Mouse (Mus musculus) embryonic facial prominence, embryonic 10.5 days (tissue): ENCODE results near the gene Scube1. TPM values are rescaled to one million over a fixed set of nuclear protein-coding genes. Genes with fewer than 3 reads are reported as not detected.

Source experiments
- DNase-seq: peaks from one replicate; pipeline ENCODE4 v3.0.0-alpha.2; 2017; ENCODE audit warnings: low spot score
- H3K27ac ChIP-seq: fragments of 300-500 bp; sonication (generic); replicated peaks from 2 replicates; pipeline ENCODE4 v1.5.1; 2016; ENCODE audit warnings: mild to moderate bottlenecking
- H3K27me3 ChIP-seq: fragments of 300-500 bp; sonication (generic); replicated peaks from 2 replicates; pipeline ENCODE4 v1.6.1; 2016; ENCODE audit warnings: low read depth, mild to moderate bottlenecking; ENCODE audit not compliant: poor library complexity, severe bottlenecking
- H3K36me3 ChIP-seq: fragments of 300-500 bp; sonication (generic); replicated peaks from 2 replicates; pipeline ENCODE4 v1.6.1; 2016; ENCODE audit warnings: mild to moderate bottlenecking, moderate library complexity
- H3K4me1 ChIP-seq: fragments of 300-500 bp; sonication (generic); 2 replicates; pipeline ENCODE4 v1.6.1; 2016
- H3K4me3 ChIP-seq: fragments of 300-500 bp; sonication (generic); 2 replicates; pipeline ENCODE4 v1.5.1; 2016; ENCODE audit warnings: mild to moderate bottlenecking, moderate library complexity
- H3K9me3 ChIP-seq: fragments of 300-500 bp; sonication (generic); 2 replicates; pipeline ENCODE4 v1.6.1; 2016; ENCODE audit warnings: mild to moderate bottlenecking
- WGBS: fragments of 180-500 bp; shearing (Covaris S2); methylation state at CpG from one replicate; pipeline ENCODE4 v1.1.7; 2016; 5-methylcytosine and 5-hydroxymethylcytosine counted together
- polyA plus RNA-seq: library from polyadenylated mRNA; unstranded; fragments of >200 nt; fragmentation: Nextera tagmentation; extraction: Ambion mirVana; gene quantifications from 2 replicates; pipeline ENCODE4 v1.2.1, GENCODE M21; 2016

Gene Scube1
- polyA plus RNA-seq, 1 experiment from 2014 or later, result 52.4 TPM

DNA sequence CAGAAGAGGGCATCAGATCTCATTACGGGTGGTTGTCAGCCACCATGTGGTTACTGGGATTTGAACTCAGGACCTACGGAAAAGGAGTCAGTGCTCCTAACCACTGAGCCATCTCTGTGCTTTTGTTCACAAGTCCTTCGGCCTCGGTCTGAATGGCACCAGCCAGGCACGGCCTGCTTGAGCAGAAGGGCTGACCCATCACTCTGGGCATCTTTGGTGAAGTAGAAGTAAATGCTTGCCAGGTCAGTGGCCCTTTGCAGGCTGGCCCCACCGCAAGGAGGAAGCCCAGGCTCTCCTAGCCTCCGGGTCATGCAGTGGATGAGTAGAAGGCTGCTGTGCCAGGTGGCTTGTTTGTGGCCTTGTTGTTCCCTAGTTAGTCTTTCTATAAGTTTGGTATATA lies 121.4 kb downstream of the Scube1 start:
- WGBS, result 93% methylated on average over 7 of the region's 7 CpGs
- Histone ChIP-seq H3K27me3 (no peaks in the 10 kb centered on the region), H3K4me1 (peaks cover 21% of the 10 kb centered on the region), H3K4me3 (no peak overlapping the region), H3K36me3 (peaks cover 32% of the 10 kb centered on the region), H3K27ac (no peak overlapping the region), H3K9me3 (no peaks in the 10 kb centered on the region)
- DNase-seq, result no peak

DNA sequence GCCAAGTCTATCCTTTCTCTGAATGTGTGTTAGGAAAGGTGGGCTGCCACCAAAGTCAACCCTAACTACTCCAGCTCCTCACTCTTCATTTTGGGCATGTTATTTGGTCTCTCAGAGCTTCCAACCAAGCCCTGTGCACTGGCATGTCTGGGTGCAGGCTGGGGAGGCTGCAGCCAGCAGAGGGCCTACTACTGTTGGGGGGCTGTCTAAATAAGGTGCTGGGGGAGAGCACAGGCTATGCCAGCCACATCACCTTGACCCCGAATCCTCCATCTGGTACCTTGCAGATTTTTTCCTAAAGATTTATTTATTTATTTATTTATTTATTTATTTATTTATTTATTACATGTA lies 121.8 kb downstream of the Scube1 start:
- WGBS, result 89% methylated on average over 1 of the region's 1 CpGs
- H3K9me3 ChIP-seq, result no peaks in the 10 kb centered on the region
- no peak for DNase-seq
- peaks cover 21% of the 10 kb centered on the region for H3K4me1 ChIP-seq
- H3K4me3 ChIP-seq, result no peak overlapping the region
- no peak overlapping the region for H3K27ac ChIP-seq
- H3K36me3 ChIP-seq, result peaks cover 28% of the 10 kb centered on the region
- no peaks in the 10 kb centered on the region for H3K27me3 ChIP-seq

DNA sequence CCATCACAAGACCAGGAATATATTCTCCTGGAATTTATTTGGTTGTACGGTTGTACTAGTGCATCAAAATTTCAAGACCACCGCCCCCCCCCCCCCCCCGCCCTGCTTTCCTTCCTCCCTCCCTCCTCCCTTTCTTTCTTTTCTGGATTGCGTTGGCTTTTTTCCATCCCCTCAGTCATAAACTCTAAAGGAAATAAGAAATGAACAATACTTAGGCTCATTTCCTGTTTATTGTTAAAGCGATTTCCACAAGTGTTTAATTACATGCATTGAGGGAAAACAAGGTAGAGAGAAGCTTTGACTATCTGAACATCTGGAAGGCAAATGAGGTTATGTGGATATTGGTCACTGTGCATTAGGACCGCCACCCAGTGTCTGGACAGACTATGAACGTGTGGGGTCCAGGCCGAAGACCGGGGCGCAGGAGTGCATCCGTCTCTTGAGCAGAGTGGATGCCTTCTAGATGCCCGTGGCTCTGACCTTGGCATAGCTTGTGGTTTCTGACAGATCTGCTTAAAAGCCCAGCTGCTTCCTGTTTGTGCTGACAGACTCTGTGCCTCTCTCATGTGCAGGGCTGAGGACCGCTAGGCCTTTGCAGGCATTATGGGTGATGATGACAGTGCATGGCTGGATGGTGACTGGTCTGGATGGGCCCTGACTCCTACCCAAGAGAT lies 122.3 kb downstream of the Scube1 start:
- no peak overlapping the region for H3K27ac ChIP-seq
- no peak overlapping the region for H3K4me3 ChIP-seq
- no peak for DNase-seq
- 81% methylated on average over 13 of the region's 13 CpGs for WGBS
- H3K36me3 ChIP-seq, result peaks cover 23% of the 10 kb centered on the region
- H3K4me1 ChIP-seq, result peaks cover 21% of the 10 kb centered on the region
- H3K27me3 ChIP-seq, result no peaks in the 10 kb centered on the region
- no peaks in the 10 kb centered on the region for H3K9me3 ChIP-seq

DNA sequence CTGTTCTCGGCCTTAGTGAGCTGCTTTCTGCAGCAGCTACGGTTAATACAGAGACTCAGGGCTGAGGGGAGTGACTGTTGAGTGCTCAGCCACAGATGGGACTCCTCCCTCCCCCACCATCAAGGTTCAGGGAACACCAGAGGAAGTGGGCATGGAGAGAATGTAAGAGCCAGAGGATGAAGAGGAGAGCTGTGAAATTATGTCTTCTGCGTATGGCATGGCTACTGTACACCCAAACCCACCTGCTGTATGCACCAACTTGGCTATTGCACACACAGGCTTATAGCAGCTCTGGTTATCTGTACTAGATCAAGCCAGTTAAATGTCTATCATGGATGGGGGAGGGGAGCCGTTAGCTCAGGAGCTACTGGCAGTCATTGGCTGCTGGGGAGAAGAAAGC lies 123.6 kb downstream of the Scube1 start:
- WGBS, result 78% methylated on average over 4 of the region's 4 CpGs
- Histone ChIP-seq H3K4me3 (no peak overlapping the region), H3K36me3 (peaks cover 11% of the 10 kb centered on the region), H3K27ac (no peak overlapping the region), H3K9me3 (no peaks in the 10 kb centered on the region), H3K27me3 (no peaks in the 10 kb centered on the region), H3K4me1 (peaks cover 21% of the 10 kb centered on the region)
- DNase-seq, result no peak

DNA sequence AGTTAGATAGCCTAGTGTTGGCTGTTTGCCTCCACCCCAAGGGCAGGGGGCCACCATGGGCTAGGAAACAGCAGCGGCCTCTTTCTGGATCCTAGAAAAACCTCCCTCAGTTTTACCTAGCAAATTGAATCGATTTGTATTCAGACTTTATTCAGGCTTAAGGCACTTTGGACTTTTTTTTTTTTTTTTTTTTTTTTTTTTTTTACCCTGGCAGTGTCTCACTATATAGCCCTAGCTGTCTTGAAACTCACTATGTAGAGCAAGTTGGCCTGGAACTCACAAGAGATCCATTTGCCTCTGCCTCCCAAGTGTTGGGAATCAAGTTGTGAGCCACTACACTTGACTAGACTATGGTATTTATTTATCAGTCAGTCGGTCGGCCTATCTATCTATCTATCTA lies 128.0 kb downstream of the Scube1 start:
- no peaks in the 10 kb centered on the region for H3K9me3 ChIP-seq
- peaks cover 34% of the 10 kb centered on the region for H3K4me1 ChIP-seq
- no peak overlapping the region for H3K27ac ChIP-seq
- no peak for DNase-seq
- H3K36me3 ChIP-seq, result peaks cover 11% of the 10 kb centered on the region
- H3K27me3 ChIP-seq, result no peaks in the 10 kb centered on the region
- 85% methylated on average over 4 of the region's 4 CpGs for WGBS
- no peak overlapping the region for H3K4me3 ChIP-seq

DNA sequence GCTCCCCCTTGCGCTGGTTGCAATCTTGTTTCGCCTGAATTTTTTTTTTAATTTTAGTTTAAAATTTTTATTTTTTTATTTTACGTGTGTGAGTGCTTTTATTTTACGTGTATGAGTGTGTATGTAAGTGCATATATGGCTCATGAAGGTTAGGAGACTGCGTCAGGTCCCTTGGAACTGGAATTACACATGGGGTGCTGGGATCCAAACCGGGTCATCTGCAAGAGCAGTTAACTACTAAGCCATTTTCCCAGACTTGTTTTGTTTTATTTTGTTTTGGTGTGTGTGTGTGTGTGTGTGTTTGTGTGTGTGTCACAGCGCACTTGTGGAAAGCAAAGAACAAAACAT lies 129.5 kb downstream of the Scube1 start:
- no peak for DNase-seq
- H3K27ac ChIP-seq, result peak overlapping the region; percentile 88
- H3K4me3 ChIP-seq, result peak overlapping the region; percentile 90
- WGBS, result 42% methylated on average over 7 of the region's 7 CpGs
- H3K4me1 ChIP-seq, result peaks cover 28% of the 10 kb centered on the region
- H3K36me3 ChIP-seq, result peaks cover 26% of the 10 kb centered on the region
- no peaks in the 10 kb centered on the region for H3K9me3 ChIP-seq
- no peaks in the 10 kb centered on the region for H3K27me3 ChIP-seq

DNA sequence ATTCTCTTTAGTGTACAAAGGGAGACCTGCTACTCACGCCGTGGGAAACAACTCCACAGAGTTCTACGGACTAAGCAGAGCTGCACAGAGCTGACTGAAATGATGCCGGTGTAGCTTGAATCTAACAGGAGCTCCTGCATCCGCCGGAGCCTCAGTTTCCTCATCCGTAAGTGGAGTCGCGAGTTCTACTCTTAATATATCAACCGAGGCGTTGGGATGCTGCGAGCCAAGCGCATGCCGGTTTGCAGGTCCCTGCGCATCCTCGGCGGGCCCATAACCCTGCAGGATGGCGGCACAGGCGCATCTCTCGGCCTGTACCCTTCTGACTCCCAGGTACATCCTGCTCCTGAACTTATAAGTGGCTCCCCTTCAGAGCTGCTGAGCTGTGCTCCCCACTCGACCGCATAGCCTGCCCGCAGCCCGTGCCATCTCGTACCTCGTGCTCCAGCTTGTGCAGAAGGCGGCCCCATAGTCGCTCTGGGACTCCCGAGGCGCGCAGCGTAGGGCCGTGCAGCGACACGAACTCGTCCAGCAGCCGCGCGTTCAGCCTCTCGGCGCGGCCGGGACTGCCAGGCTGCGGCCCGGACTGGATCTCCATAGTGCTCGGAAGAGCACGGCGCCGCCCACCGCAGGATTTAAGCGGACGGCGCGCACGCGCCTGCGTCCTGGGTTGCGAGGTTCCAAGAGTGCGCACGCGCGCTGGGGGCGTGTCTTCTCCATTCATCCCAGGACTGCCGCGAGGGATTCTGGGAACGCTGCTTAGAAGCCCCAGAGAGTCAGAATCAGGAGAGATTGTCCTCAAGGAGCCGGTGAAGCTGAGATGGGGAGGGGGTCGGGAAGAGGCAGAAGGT lies 130.1 kb downstream of the Scube1 start, which contains the start of gene Ttll12:
Ttll12 (minus strand) TSS at position 645 of the 851 bp plus-strand sequence.
- peak within 1 kb of the TSS; percentile 88 for H3K27ac ChIP-seq
- peaks cover 32% of the 10 kb centered on the region for H3K36me3 ChIP-seq
- peaks cover 28% of the 10 kb centered on the region for H3K4me1 ChIP-seq
- peak; percentile 97 for DNase-seq
- H3K4me3 ChIP-seq, result peak within 1 kb of the TSS; percentile 90
- H3K27me3 ChIP-seq, result no peaks in the 10 kb centered on the region
- H3K9me3 ChIP-seq, result no peaks in the 10 kb centered on the region
- under 1% methylated on average over 68 of the region's 68 CpGs for WGBS

DNA sequence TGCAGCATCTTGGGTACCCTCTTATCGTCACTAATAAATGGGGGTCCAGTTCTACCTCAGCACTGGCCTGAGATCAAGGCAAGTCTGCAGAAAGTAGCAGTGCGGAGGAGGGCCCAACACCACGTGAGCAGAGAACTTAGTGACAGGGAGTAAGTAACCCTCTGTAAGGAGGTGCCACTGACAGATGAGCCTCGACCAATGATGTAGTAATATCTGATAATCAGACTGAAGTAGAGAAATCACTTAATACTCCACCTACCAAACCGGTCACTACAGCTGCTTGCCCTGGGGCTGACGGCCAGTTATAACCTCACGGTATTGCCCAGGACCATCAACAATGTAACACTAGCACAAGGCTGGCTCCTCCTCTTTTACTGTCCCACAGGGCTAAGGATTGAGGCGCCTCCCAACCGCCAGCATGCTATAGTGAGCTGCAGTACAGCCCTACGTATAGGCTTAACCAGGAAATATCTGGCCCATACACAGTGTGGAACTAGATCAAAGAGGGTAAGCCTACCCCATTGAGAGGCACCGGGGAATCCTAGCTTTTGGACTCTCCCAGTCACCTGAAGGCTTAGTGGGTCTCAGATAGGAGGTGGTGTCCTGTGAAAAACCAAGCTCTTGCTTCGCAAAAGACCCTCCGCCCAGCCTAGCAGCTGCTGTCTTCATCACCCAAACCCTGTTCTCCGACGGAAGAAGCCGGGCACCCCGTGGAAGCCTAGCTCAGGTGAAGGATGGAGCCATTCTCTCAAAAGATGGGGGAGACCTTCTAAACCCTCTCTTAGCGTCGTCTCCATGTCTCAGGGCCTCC lies 130.9 kb downstream of the Scube1 start:
- Histone ChIP-seq H3K9me3 (no peaks in the 10 kb centered on the region), H3K4me3 (peak overlapping the region; percentile 90), H3K27me3 (no peaks in the 10 kb centered on the region), H3K4me1 (peaks cover 28% of the 10 kb centered on the region), H3K27ac (peak overlapping the region; percentile 88), H3K36me3 (peaks cover 39% of the 10 kb centered on the region)
- WGBS, result 12% methylated on average over 19 of the region's 19 CpGs
- DNase-seq, result peak; percentile 56

DNA sequence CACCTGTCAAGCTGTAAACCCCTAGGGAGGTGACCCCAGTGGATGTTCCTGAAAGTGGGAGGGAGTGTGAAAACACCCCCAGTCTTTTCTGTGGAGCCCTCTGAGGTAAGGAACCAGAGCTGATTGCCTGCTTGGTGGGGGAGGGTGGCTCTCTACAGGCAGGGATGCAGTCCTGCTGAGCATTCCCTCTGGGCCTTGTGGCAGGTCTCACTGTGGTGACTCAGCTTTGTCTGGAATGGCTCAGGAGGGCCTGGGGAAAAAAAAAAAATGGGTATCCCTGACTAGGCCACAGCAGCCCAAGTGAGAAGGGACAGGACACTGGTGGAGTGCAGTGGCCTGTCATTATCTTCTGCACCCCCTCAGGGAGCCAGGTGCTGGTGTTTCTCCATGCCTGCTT lies 131.6 kb downstream of the Scube1 start:
- Histone ChIP-seq H3K9me3 (no peaks in the 10 kb centered on the region), H3K27ac (0 out of 2 replicates have a peak overlapping the region, but pooled peaks have one; percentile 88), H3K36me3 (peaks cover 46% of the 10 kb centered on the region), H3K4me1 (peaks cover 28% of the 10 kb centered on the region), H3K27me3 (no peaks in the 10 kb centered on the region), H3K4me3 (peak overlapping the region; percentile 90)
- no peak for DNase-seq

DNA sequence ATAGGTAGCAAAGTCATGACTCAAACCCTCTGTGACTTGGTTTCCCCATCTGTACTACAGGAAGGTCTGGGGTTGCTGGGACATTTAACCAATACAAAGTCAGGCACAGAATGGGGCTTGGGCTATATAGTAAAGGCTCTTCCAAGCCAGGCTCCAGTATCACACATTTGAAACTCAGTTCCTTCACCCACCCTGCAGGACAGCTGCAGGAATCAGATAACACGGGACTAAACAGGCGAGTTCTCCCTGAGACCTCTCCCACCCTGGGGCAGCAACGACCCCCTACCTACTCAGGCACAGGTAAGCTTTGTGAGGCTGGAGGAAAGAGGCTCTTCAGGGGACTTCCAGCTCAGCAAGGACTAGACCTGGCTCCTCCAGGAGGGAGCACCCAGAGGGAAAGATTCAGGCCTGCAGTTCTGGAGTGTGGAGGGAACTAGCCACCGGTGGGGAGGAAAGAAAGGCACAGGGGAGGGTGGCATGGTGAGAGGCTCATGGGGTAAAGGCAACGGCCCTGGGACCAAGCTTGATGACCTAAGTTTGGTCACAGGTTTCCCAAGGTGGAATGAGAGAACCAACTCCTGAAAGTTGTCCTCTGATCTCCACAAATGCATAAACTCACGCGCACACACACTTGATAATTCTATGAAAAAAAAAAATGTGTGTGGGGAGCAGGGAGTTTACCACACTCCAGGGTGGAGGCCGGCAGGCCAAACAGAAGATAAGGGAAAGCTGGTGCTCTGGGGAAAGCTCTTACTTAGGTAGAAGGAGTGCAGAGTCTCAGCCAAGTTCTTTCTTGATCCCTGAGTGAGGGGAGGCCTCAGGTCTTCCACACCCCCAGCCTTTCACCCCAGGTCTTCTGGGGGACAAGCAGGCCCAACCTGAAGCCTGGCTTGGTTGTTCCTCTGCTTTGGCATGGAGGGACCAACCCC lies 132.3 kb downstream of the Scube1 start:
- Histone ChIP-seq H3K4me3 (peak overlapping the region; percentile 90), H3K4me1 (peaks cover 28% of the 10 kb centered on the region), H3K9me3 (no peaks in the 10 kb centered on the region), H3K36me3 (peaks cover 52% of the 10 kb centered on the region), H3K27me3 (no peaks in the 10 kb centered on the region), H3K27ac (0 out of 2 replicates have a peak overlapping the region, but pooled peaks have one; percentile 5)
- 72% methylated on average over 8 of the region's 8 CpGs for WGBS
- no peak for DNase-seq

DNA sequence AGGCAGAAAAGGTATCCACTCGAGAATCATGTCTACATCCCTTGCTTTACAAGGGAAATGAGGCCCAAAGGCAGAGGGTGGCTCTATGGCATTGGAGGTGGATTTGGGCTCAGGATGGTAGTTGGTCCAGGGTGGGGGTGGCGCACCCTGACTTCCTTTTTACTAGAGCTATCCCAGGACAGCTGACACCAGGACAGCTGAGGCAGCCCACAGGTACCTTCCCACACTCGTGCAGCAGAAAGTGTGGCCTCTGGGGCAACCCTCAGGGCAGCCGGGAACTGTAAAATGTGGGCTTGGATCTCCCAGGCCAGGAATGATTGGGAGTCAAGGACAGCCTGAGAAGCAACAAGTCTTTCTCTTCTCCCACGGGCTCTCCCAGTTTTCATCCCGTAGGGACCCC lies 133.1 kb downstream of the Scube1 start:
- Histone ChIP-seq H3K36me3 (peaks cover 60% of the 10 kb centered on the region), H3K4me3 (no peak overlapping the region), H3K27me3 (no peaks in the 10 kb centered on the region), H3K9me3 (peaks cover 2% of the 10 kb centered on the region; the same call in 1 of the 2 replicates), H3K4me1 (peaks cover 28% of the 10 kb centered on the region), H3K27ac (no peak overlapping the region)
- no peak for DNase-seq
- WGBS, result 84% methylated on average over 6 of the region's 6 CpGs
